Mouse (Mus musculus) left cerebral cortex, adult 2 months (tissue): ENCODE results near the gene Traf3. TPM values are rescaled to one million over a fixed set of nuclear protein-coding genes. Genes with fewer than 3 reads are reported as not detected.

Source experiments
- DNase-seq, 2 experiments: peaks; one replicate each; pipeline ENCODE4 v3.0.0; 2021 to 2022; ENCODE audit warnings: low spot score in 2 of 2, mixed read lengths in 1 of 2; ENCODE audit errors: extremely low spot score in 1 of 2
- H3K27ac ChIP-seq: fragments of 200-600 bp; 2 replicates; pipeline ENCODE4 v1.8.1; 2022
- H3K4me3 ChIP-seq: fragments of 200-600 bp; 2 replicates; pipeline ENCODE4 v1.8.1; 2022
- CTCF ChIP-seq: fragments of 200-600 bp; IDR thresholded peaks from 2 replicates; pipeline ENCODE4 v1.8.1; 2022; ENCODE audit warnings: antibody characterized with exemption, mild to moderate bottlenecking, moderate library complexity
- intact Hi-C: fragments of 180-260 bp; cut with DNase I; formaldehyde crosslinking; loops from one replicate; pipeline ENCODE4 v1.15.1; 2025
- total RNA-seq, 2 experiments: library from RNA; stranded (reverse); gene quantifications; 2 replicates each; pipeline ENCODE4 v1.2.3; 2021

Gene Traf3
- total RNA-seq, 2 experiments from 2014 or later: 40.8 to 49.1 TPM

DNA sequence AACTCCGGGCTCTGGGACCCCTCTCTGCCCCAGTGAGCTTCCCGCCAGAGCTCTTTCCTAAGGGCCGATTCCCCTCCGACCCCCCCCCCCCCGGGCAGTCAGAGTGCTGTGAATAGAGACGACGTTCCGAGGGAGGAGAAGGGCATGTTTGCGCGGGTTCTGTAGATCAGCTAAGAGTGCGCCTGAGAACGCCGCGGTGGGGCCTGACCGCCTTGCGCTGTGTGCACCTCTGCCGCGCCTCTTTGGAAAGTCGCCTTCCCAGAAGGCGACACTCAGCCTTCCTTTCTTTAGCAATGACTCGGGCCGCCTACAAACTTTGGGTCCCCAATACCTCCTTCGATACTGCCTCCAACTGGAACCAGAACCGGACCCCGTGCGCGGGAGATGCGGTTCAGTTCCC is 105.2 kb downstream of the Traf3 start:
- DNase-seq: no peak
- Histone ChIP-seq H3K27ac (no peak overlapping the region), H3K4me3 (no peak overlapping the region)
- intact Hi-C loops: loop anchor here (5.0 kb wide), 1 partner anchor 131 kb away; no protein-coding TSS in a partner anchor
- no peak for TF ChIP-seq CTCF

DNA sequence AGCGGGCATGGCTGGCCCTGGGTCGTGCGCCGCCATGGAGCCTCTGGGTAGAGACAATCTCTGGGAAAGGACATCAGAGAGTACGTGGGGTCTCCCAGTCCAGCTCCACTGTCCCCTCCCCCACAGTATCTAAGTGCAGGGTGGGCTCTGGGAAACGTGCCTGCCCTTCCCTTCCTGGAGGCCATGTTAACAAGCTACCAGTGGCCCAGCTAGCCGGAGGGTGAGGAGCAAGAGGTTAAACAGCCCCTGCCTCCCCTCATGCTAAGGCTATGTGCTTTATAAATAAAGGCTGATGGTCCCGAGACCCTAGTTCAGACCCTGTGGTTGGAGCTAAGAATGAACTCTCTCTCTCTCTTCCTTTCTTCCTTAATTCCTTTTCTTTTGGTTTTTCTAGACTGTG is 105.8 kb downstream of the Traf3 start:
- no peak for DNase-seq
- intact Hi-C loops: loop anchor here (5.0 kb wide), 1 partner anchor 130 kb away; no protein-coding TSS in a partner anchor
- Histone ChIP-seq H3K27ac (no peak overlapping the region), H3K4me3 (no peak overlapping the region)
- TF ChIP-seq CTCF: no peak

DNA sequence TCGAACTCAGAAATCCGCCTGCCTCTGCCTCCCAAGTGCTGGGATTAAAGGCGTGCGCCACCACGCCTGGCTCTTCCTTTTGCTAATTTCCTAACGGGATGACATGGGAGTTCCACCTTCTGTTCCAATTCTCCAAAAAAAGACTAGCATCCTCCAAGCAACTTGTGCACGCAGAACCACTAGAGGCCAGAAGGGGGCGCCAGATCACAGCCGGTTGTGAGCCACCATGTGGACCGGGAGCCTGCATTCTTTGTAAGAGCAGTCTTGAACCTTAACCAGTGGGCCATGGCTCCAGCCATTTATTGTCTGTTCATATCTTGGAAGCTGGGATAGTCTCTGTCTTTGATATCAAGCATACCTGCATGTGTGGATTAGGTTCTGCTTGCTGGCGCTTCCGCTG is 106.2 kb downstream of the Traf3 start:
- intact Hi-C loops: loop anchor here (5.0 kb wide), 1 partner anchor 130 kb away; no protein-coding TSS in a partner anchor
- H3K27ac ChIP-seq: no peak overlapping the region
- DNase-seq: peak; percentile 69 to 84
- no peak overlapping the region for H3K4me3 ChIP-seq
- peak; percentile 90 for TF ChIP-seq CTCF

DNA sequence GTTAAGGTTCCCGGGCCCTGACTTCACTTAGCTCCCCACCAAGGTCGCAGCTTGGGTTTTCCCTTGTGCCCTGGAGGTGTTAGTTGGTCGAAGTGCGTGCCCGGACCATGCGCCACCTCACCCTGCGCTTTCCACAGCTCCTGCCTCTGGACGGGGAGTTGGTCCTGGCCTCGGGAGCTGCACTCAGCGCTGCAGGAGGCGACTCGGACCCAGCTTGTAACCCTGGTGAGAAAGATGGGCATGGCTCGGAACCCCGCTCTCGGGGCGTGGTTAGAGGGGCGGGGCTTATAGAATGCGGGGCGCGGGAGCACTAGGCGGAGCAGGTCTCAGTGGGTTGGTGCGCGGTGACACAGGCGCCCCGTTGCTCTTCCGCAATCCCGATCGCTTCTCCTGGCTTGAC is 107.8 kb downstream of the Traf3 start:
- intact Hi-C loops: loop anchor here (5.0 kb wide), 1 partner anchor 128 kb away; no protein-coding TSS in a partner anchor
- DNase-seq: no peak
- Histone ChIP-seq H3K4me3 (peak overlapping the region; percentile 48), H3K27ac (no peak overlapping the region)
- TF ChIP-seq CTCF: no peak

DNA sequence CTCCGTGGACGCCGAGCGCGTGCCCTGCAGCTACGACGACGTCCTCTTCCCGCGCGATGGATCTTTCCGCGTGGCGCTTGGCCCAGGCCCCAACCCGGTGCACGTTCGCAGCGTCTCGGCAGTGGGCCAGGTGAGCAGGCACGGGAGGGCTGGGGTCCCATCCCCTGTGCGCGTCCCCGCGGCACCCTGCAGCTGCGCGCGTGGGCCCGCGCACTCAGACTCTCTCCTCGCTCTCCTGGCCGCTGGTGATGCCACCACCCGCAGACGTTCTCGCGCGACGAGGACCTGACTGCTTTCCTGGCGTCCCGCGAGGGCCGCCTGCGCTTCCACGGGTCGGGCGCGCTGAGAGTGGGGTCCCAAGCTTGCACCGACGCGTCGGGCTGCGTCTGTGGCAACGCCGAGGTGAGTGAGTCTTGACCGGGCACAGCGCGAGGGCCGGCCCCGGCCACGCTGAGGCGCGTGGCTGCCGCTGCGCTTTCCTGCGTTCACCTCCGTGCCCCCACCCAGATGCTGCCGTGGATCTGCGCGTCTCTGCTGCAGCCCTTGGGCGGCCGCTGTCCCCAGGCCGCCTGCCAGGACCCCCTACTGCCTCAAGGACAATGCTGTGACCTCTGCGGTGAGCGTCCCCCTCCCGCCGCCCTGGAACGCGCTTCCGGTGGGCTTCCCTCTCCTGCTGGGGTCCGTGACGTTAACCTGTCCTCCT is 108.4 kb downstream of the Traf3 start:
- intact Hi-C loops: loop anchor here (5.0 kb wide), 1 partner anchor 128 kb away; no protein-coding TSS in a partner anchor
- peak overlapping the region; percentile 48 for H3K4me3 ChIP-seq
- H3K27ac ChIP-seq: no peak overlapping the region; the same call in 1 of the 2 replicates
- TF ChIP-seq CTCF: no peak
- DNase-seq: peak in 1 of 2 experiments; percentile 32

DNA sequence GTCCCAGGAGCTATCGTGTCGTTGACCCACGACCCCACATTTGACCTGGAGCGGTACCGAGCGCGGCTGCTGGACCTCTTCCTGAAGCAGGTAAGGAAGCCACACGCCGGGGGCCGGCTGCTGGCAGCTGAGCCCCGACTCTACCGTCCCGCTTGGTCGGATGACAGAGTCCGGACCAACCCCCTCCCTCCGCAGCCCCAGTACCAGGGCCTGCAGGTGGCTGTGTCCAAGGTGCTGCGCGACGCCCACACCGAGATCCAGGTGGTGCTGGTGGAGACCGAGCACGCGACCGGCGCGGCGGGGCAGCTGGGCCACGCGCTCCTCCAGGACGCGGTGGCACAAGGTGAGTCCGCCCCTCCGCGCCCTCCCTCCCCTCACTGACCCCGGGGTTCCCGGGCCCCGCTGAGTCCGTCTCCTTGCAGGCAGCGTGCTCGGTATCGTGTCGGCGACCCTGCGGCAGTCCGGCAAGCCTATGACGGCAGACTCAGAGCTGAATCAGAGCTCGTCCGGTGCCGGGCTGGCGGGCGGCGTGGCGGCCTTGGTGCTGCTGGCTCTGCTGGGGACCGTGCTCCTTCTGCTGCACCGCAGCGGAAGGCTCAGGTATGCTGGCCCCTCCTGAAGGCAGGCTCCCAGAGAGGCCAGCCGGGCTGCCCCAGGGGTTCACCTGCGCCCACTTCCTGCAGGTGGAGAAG is 109.1 kb downstream of the Traf3 start:
- DNase-seq: no peak
- H3K27ac ChIP-seq: no peak overlapping the region
- intact Hi-C loops: no loop called here
- peak overlapping the region; percentile 48 for H3K4me3 ChIP-seq
- TF ChIP-seq CTCF: no peak

DNA sequence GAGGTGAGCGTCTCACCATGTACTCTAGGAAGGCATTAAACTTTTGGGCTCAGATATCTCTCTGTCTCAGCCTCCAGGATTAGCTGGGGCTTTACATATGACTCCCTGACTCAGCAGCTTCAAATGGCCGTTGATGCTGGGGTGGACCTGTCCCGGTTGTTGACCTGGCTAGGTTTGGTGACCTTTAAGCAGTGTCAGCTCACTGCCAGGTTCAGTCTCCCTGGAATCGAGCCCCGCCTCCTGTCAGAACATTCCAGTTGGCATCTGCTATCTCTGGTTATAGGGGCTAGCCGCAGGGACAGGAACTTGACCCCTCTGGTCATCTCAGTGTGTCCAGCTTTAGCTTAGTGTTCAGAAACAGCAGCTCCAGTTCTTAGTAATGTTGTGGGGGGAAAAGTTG is 110.2 kb downstream of the Traf3 start:
- no peak for DNase-seq
- intact Hi-C loops: no loop called here
- H3K27ac ChIP-seq: no peak overlapping the region
- H3K4me3 ChIP-seq: no peak overlapping the region
- no peak for TF ChIP-seq CTCF

DNA sequence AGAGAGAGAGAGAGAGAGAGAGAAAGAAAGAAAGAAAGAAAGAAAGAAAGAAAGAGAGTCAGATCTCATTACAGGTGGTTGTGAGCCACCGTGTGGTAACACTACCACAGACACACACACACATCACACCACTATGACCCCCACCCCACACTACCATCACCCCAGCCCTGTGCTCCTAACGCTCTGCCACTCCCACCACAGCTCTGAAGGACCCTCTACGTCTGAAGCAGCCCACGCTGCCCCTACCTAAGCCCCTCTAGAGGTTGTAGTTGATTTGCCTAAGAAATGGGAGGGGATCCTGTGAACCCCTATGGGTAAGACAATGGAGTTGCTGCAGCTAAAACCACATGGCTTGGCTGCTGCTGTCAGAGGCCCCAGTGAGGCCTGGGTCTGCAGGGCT is 117.4 kb downstream of the Traf3 start:
- H3K27ac ChIP-seq: no peak overlapping the region
- no peak for TF ChIP-seq CTCF
- DNase-seq: no peak
- H3K4me3 ChIP-seq: no peak overlapping the region
- intact Hi-C loops: no loop called here

DNA sequence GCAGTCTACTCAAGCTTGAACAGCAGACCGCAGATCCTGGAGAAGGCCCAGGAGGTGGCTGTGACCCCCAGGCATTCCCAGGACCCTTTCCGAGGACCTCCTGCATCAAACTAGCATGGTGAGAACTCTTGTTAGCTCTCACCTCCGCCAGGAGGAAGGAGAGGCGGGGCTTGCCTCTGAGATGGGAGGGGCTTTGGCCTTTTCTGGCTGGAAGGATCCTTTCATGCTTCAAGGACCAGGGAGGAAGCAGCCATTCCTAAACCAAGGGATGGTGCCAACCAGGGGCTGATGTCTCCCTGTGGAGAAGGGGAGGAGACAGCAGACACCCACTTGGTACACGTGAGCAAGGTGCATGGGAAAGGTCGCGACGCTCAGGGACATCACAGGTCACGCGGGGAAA is 118.4 kb downstream of the Traf3 start:
- no peak for TF ChIP-seq CTCF
- intact Hi-C loops: no loop called here
- no peak overlapping the region for H3K4me3 ChIP-seq
- no peak overlapping the region for H3K27ac ChIP-seq
- no peak for DNase-seq

DNA sequence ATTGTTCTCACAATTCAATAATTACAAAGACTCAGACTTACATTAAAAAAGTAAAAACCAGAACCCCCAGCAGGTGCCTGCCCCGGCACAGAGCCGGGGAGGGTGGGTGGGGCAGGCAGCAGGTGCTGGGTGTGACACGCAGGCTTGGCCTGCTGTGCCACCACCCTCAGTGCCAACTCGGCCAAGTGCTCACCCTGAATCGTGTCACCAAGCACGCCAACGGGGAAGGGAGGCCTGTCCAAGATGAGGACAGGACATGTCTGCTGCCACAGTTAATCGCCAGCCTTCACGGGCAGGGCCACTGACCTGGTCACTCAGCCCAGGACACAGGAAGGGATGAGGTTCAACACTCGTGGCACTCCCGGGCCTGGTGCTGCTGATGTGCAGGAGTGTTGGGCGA is 126.9 kb downstream of the Traf3 start:
- Histone ChIP-seq H3K27ac (no peak overlapping the region), H3K4me3 (no peak overlapping the region)
- no peak for DNase-seq
- intact Hi-C loops: no loop called here
- no peak for TF ChIP-seq CTCF

DNA sequence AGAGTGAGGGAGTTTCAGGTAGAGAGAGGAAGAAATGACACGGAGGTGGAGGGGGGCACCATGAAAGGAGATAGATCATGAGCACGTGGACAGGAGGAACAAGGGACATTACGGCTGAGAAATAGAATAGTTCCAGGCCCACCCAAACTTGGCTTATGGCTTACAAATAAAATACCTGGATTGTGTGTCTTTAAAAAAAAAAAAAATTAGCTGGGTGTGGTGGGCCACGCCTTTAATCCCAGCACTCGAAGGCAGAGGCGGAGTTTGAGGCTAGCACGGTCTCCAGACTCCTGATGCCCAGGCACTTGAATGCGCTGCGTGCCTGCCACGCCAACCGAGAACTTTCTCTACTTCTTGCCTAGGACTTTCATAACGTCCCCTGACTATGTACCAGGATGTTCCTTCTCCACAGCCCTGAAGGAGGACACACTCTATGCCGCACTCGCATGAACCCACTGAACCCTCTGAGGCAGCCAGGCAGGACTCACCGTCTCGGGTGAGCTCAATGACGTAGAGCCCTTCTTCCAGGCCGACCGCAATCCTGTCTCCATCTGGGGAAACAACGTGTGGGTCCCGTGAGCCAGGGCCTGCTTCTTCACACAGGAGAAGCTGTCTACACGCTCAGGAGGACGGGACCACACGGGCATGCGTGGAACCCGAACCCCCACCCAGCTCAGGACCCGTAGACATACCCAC is 135.3 kb downstream of the Traf3 start:
- intact Hi-C loops: no loop called here
- no peak overlapping the region for H3K27ac ChIP-seq
- TF ChIP-seq CTCF: no peak
- no peak for DNase-seq
- no peak overlapping the region for H3K4me3 ChIP-seq

DNA sequence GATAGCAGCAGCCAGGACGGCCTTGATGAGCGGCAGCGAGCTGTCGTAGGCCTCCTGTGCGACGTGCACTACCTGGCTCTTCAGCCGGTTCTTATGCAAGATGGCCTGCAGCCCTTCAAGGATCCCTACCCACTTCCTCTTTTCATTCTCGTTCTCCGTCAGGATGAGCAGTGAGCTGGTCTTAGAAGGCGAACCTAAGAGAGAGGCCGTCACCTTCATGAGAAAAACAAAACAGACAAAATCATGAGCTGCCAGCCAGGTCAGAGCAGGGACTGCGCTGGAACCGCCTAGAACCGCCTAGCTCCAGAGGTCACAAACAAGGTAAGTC is 135.8 kb downstream of the Traf3 start:
- DNase-seq: no peak
- H3K27ac ChIP-seq: no peak overlapping the region
- intact Hi-C loops: no loop called here
- no peak for TF ChIP-seq CTCF
- H3K4me3 ChIP-seq: no peak overlapping the region
